ENCODE assay signal across 16 mouse cellular contexts in the genomic region with DNA sequence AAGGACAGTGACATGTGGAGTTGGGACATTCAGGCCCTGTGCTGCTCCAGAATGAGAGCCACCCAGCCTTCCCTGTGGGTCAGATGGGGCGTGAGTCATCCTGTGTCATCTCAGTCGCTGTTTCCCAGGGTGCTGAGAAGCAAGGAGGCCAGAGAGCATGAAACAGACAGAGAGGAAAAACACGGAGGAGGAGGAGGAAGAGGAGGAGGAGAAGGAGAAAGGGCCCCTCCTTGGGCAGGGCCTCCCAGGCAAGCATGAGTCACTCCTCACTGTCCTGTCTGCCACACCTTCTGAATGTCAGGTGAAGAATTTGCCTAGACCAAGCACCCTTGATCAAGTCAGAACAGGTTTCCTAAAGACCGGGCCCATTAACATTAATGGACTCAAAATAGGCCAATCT. TPM values are rescaled to one million over a fixed set of nuclear protein-coding genes. Genes with fewer than 3 reads are reported as not detected.
DNase-seq lines count a peak whose midpoint lies in the region; ATAC-seq lines count a peak whose summit lies in the region.
"Had no signal": no experiment of that assay in that cellular context is flagged by ENCODE, and none has a peak within 500 bp of the region (broad histone marks: within the 10 kb centered on the region; RNA-seq: fewer than 3 reads in every experiment).

No protein-coding gene starts in this region.

- H3K4me3 ChIP-seq in kidney, embryonic 15.5 days (replicated peaks) = no peak overlapping the region
- H3K4me3 ChIP-seq: forebrain, embryonic 15.5 days; midbrain, embryonic 10.5 days had no signal

- H3K9me3 ChIP-seq in kidney, embryonic 15.5 days (replicated peaks) = no peaks in the 10 kb centered on the region
- H3K9me3 ChIP-seq: forebrain, embryonic 15.5 days; midbrain, embryonic 10.5 days had no signal

- ATAC-seq in kidney, embryonic 15.5 days (replicated peaks; ENCODE audit: low FRiP score) = no peak
- ATAC-seq: forebrain, embryonic 15.5 days; lung, postnatal 0 days had no signal

- H3K27me3 ChIP-seq in kidney, embryonic 15.5 days = no peaks in the 10 kb centered on the region
- H3K27me3 ChIP-seq: forebrain, embryonic 15.5 days had no signal

- no peak overlapping the region for H3K4me2 ChIP-seq in kidney, embryonic 15.5 days
- H3K4me2 ChIP-seq: forebrain, embryonic 15.5 days had no signal

- DNase-seq in heart, adult 11 months = peak; percentile 77
- no peak for DNase-seq in heart, adult 9 months (ENCODE audit: low spot score in 2 of 2)
- DNase-seq in ES-CJ7 (ENCODE audit: low read depth, low spot score) = peak; percentile 75
- peak; percentile 34 for DNase-seq in adrenal gland, postnatal 25 days
- peak; percentile 61 for DNase-seq in large intestine, adult 2 months (ENCODE audit: low read depth, low spot score)
- DNase-seq in frontal cortex, postnatal 14 days (ENCODE audit: low spot score in 2 of 2) = no peak
- no peak for DNase-seq in layer of hippocampus, adult 8-10 months (ENCODE audit: low spot score in 2 of 2)
- DNase-seq: cerebellum, adult 8-10 months; heart, postnatal 36 days; kidney, adult 11 months; kidney, postnatal 36 days; right cerebral cortex, postnatal 25 days had no signal

- H3K4me1 ChIP-seq in kidney, embryonic 15.5 days = no peaks in the 10 kb centered on the region
- H3K4me1 ChIP-seq: forebrain, embryonic 15.5 days; midbrain, embryonic 10.5 days had no signal

- no peak overlapping the region for H3K9ac ChIP-seq in kidney, embryonic 15.5 days
- H3K9ac ChIP-seq: forebrain, embryonic 15.5 days had no signal

- H3K36me3 ChIP-seq in kidney, embryonic 15.5 days = no peaks in the 10 kb centered on the region
- H3K36me3 ChIP-seq: forebrain, embryonic 15.5 days; midbrain, embryonic 10.5 days had no signal

- 35% methylated on average over 4 of the region's 4 CpGs for WGBS in large intestine, adult 2 months
- WGBS in kidney, embryonic 15.5 days = 65% methylated on average over 4 of the region's 4 CpGs

- no peak overlapping the region for H3K27ac ChIP-seq in kidney, embryonic 15.5 days
- H3K27ac ChIP-seq: forebrain, embryonic 15.5 days; midbrain, embryonic 10.5 days had no signal

RNA-seq across cellular contexts. Expression of a gene that starts 27.4 kb away (rescaled TPM):
- total RNA-seq in adrenal gland, postnatal 25 days (2021) = 1.3 and 1.6 TPM in 2 replicates
- 26.1 and 47.3 TPM in 2 replicates for polyA plus RNA-seq in large intestine, adult 2 months (2012; rRNA removed)
- total RNA-seq in layer of hippocampus, adult 8-10 months (2022) = 10 to 100 TPM in 1 of 4 experiments, 1 to 10 TPM in 3; 7.6 to 11.1 (median 9.1) TPM
- polyA plus RNA-seq in kidney, embryonic 15.5 days (2015; fragmentation: Nextera tagmentation; extraction: Ambion mirVana) = 5.1 TPM in 2 replicates

Comparison
In these comparisons a context has a peak if more than half of its experiments do, and no peak if none do; other contexts are left out.
1. DNase-seq: peak in heart, adult 11 months (single experiment), ES-CJ7 (single experiment), adrenal gland, postnatal 25 days (single experiment) and large intestine, adult 2 months (single experiment); none in heart, adult 9 months (0 of 2), frontal cortex, postnatal 14 days (0 of 2) and layer of hippocampus, adult 8-10 months (0 of 2).